Mouse (Mus musculus): ENCODE data around the gene Med28. TPM values are rescaled to one million over a fixed set of nuclear protein-coding genes. Genes with fewer than 3 reads are reported as not detected.

The Med28 gene
- polyA plus RNA-seq, 1 experiment from 2014 or later = 260 TPM

Other genes with a start within 250 kb of the Med28 start
- 125 and 126 TPM in 2 replicates for gene Qdpr, start 70.0 kb upstream of the Med28 start, polyA plus RNA-seq (2015; fragmentation: Nextera tagmentation; extraction: Ambion mirVana)
- gene Clrn2, start 66.5 kb upstream of the Med28 start, polyA plus RNA-seq (2015; fragmentation: Nextera tagmentation; extraction: Ambion mirVana) = not detected in 2 replicates
- gene Lap3, start 26.9 kb upstream of the Med28 start, polyA plus RNA-seq (2015; fragmentation: Nextera tagmentation; extraction: Ambion mirVana) = 45.1 and 48.1 TPM in 2 replicates
- gene Fam184b, start 119.4 kb downstream of the Med28 start, polyA plus RNA-seq (2015; fragmentation: Nextera tagmentation; extraction: Ambion mirVana) = 0.14 and 0.20 TPM in 2 replicates
- 64.0 and 70.1 TPM in 2 replicates for gene Ncapg, start 149.7 kb downstream of the Med28 start, polyA plus RNA-seq (2015; fragmentation: Nextera tagmentation; extraction: Ambion mirVana)

Data from thymus, postnatal 0 days (tissue).